ENCODE assay signal across 25 mouse cellular contexts in the genomic region with DNA sequence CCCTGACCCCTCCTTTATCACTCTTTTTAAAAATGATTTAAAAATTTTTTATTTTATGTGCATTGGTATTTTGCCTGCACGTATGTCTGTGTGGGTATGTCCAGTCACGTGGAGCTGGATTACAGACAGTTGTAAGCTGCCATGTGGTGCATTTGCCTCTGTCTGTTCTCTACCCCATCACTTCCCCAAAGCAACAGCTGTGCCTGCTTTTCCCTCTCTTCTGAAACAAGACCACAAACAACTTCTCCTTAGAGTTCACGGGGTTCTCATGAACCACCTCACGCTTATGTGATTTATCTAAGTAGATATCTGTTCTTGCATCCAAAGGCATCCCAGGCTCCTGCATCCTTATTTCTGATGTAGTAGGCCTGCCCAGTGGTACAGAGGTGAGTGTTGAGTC. TPM values are rescaled to one million over a fixed set of nuclear protein-coding genes. Genes with fewer than 3 reads are reported as not detected.
DNase-seq lines count a peak whose midpoint lies in the region; ATAC-seq and TF ChIP-seq lines count a peak whose summit lies in the region.
"Had no signal": no experiment of that assay in that cellular context is flagged by ENCODE, and none has a peak within 500 bp of the region (broad histone marks: within the 10 kb centered on the region; RNA-seq: fewer than 3 reads in every experiment).

No protein-coding gene starts in this region.

- H3K9me3 ChIP-seq in midbrain, embryonic 11.5 days (ENCODE audit: control insufficient read depth, low read length) = no peaks in the 10 kb centered on the region
- H3K9me3 ChIP-seq in midbrain, postnatal 0 days (ENCODE audit: low read length) = no peaks in the 10 kb centered on the region
- H3K9me3 ChIP-seq: embryonic facial prominence, embryonic 10.5 days; forebrain, embryonic 13.5 days; heart, embryonic 12.5 days; hindbrain, embryonic 12.5 days had no signal

- H3K4me2 ChIP-seq in midbrain, embryonic 11.5 days = no peak overlapping the region
- H3K4me2 ChIP-seq in midbrain, postnatal 0 days (ENCODE audit: low read depth, low read length, poor library complexity, severe bottlenecking) = no peak overlapping the region
- H3K4me2 ChIP-seq in myocyte (ENCODE audit: low read depth) = no peak overlapping the region
- H3K4me2 ChIP-seq: forebrain, embryonic 13.5 days; heart, embryonic 12.5 days; hindbrain, embryonic 12.5 days had no signal

- H3K79me2 ChIP-seq in myocyte (ENCODE audit: control insufficient read depth, insufficient read depth) = no peaks in the 10 kb centered on the region

- no peak overlapping the region for H3ac ChIP-seq in myocyte (ENCODE audit: control insufficient read depth, insufficient read length)

- ATAC-seq in midbrain, embryonic 11.5 days (ENCODE audit: low FRiP score) = no peak
- ATAC-seq in midbrain, postnatal 0 days (ENCODE audit: low FRiP score) = no peak
- peak; percentile 81 for ATAC-seq in granulocyte monocyte progenitor cell, adult 5-6 weeks (replicated peaks; ENCODE audit: poor library complexity, severe bottlenecking)
- ATAC-seq: activated CD4-positive, CD25-positive, alpha-beta regulatory T cell, adult 4 months; forebrain, embryonic 13.5 days; forebrain, postnatal 0 days; hindbrain, embryonic 16.5 days; inflammation-experienced regulatory T-cells, adult 6 months; Patski had no signal

- no peak overlapping the region for H3K4me3 ChIP-seq in midbrain, embryonic 11.5 days (ENCODE audit: low read depth, low read length)
- H3K4me3 ChIP-seq in midbrain, postnatal 0 days (ENCODE audit: low read depth, low read length) = no peak overlapping the region
- no peak overlapping the region for H3K4me3 ChIP-seq in myocyte
- H3K4me3 ChIP-seq: embryonic facial prominence, embryonic 10.5 days; forebrain, embryonic 13.5 days; heart, embryonic 12.5 days; hindbrain, embryonic 12.5 days had no signal

- WGBS in midbrain, embryonic 11.5 days = 86% methylated on average over 4 of the region's 4 CpGs
- WGBS in midbrain, postnatal 0 days = 84% methylated on average over 4 of the region's 4 CpGs

- no peak for TF ChIP-seq POLR2A in myocyte (IDR thresholded peaks at IDR 0.05; ENCODE audit: insufficient read length, low read depth)

- no peak for TF ChIP-seq CTCF in midbrain, postnatal 0 days (IDR thresholded peaks at IDR 0.05)

- peaks cover 10% of the 10 kb centered on the region for H3K4me1 ChIP-seq in midbrain, embryonic 11.5 days (ENCODE audit: control insufficient read depth, insufficient read depth, low read length)
- peaks cover 11% of the 10 kb centered on the region for H3K4me1 ChIP-seq in midbrain, postnatal 0 days (ENCODE audit: insufficient read depth, low read length)

- peak; percentile 93 for DNase-seq in heart, adult 11 months
- DNase-seq in heart, postnatal 25 days (ENCODE audit: low spot score) = no peak
- DNase-seq in midbrain, embryonic 11.5 days (ENCODE audit: low spot score, missing footprints) = peak; percentile 80
- no peak for DNase-seq in midbrain, postnatal 0 days (ENCODE audit: low spot score)
- no peak for DNase-seq in left cerebral cortex, postnatal 25 days (ENCODE audit: low spot score in 2 of 2)
- no peak for DNase-seq in cerebellum, adult 11-12 months
- DNase-seq: adrenal gland, postnatal 25 days; cerebellum, adult 18-20 months; cerebellum, adult 9-11 months; cerebellum, postnatal 36 days; forebrain, postnatal 0 days; gastrocnemius, postnatal 14 days; heart, postnatal 36 days had no signal

- H3K27ac ChIP-seq in midbrain, embryonic 11.5 days (ENCODE audit: low read depth, low read length) = no peak overlapping the region
- H3K27ac ChIP-seq in midbrain, postnatal 0 days (ENCODE audit: low read depth, low read length) = no peak overlapping the region
- H3K27ac ChIP-seq: embryonic facial prominence, embryonic 10.5 days; forebrain, embryonic 13.5 days; hindbrain, embryonic 12.5 days had no signal

- peaks cover 13% of the 10 kb centered on the region; the same call in 1 of the 2 replicates for H3K27me3 ChIP-seq in midbrain, embryonic 11.5 days (ENCODE audit: control insufficient read depth, insufficient read depth, low read length)
- H3K27me3 ChIP-seq in midbrain, postnatal 0 days (ENCODE audit: insufficient read depth, low read length) = no peaks in the 10 kb centered on the region
- no peaks in the 10 kb centered on the region for H3K27me3 ChIP-seq in myocyte (ENCODE audit: control insufficient read depth, insufficient read depth, insufficient read length)
- H3K27me3 ChIP-seq: forebrain, embryonic 13.5 days; heart, embryonic 12.5 days; Patski had no signal

- no peak overlapping the region for H3K9ac ChIP-seq in midbrain, embryonic 11.5 days (ENCODE audit: low read length)
- no peak overlapping the region for H3K9ac ChIP-seq in midbrain, postnatal 0 days (replicated peaks; ENCODE audit: low read length, poor library complexity, severe bottlenecking)
- H3K9ac ChIP-seq: forebrain, embryonic 13.5 days; forebrain, postnatal 0 days; heart, embryonic 12.5 days; hindbrain, embryonic 12.5 days had no signal

- intact Hi-C loops in heart, postnatal 25 days (cut with DNase I) = no loop called here
- intact Hi-C loops in left cerebral cortex, postnatal 25 days (cut with DNase I) = no loop called here

- H3K36me3 ChIP-seq in midbrain, embryonic 11.5 days (ENCODE audit: control insufficient read depth, insufficient read depth, low read length) = no peaks in the 10 kb centered on the region
- no peaks in the 10 kb centered on the region for H3K36me3 ChIP-seq in midbrain, postnatal 0 days (ENCODE audit: insufficient read depth, low read length)
- H3K36me3 ChIP-seq in myocyte (ENCODE audit: control insufficient read depth, insufficient read depth) = no peaks in the 10 kb centered on the region
- H3K36me3 ChIP-seq: embryonic facial prominence, embryonic 10.5 days; heart, embryonic 12.5 days; hindbrain, embryonic 12.5 days had no signal

TF ChIP-seq in myocyte, 11 proteins besides CTCF, POLR2A, EP300 and RAD21:
- TF ChIP-seq E2F4 (IDR thresholded peaks at IDR 0.05; ENCODE audit: insufficient read depth) = no peak
- TF ChIP-seq MAX (IDR thresholded peaks at IDR 0.05; ENCODE audit: low read depth) = no peak
- peak in 1 of 3 experiments; percentile 56 for TF ChIP-seq MYOD1 (IDR thresholded peaks at IDR 0.05; ENCODE audit: control insufficient read depth in 1 of 3, insufficient read length in 2 of 3, low read depth in 2 of 3)
- TF ChIP-seq MYOG (IDR thresholded peaks at IDR 0.05; ENCODE audit: control insufficient read depth in 1 of 3, insufficient read depth in 1 of 3, insufficient read length in 2 of 3, low read depth in 2 of 3) = no peak
- TF ChIP-seq SRF (IDR thresholded peaks at IDR 0.05; ENCODE audit: control insufficient read depth, insufficient read length, low read depth) = no peak
- peak; percentile 23 for TF ChIP-seq USF1 (IDR thresholded peaks at IDR 0.05; ENCODE audit: low read depth)

RNA-seq across cellular contexts. Expression of gene March10, which starts 45.8 kb away (rescaled TPM):
- not detected for total RNA-seq in heart, postnatal 25 days (2021)
- 0.06 TPM in 1 of 2 replicates, not detected in the other for polyA plus RNA-seq in midbrain, embryonic 11.5 days (2014; fragmentation: Nextera tagmentation; extraction: Ambion mirVana)
- total RNA-seq in midbrain, postnatal 0 days (2014; rRNA removed) = 0.57 and 0.77 TPM in 2 replicates
- polyA plus RNA-seq in midbrain, postnatal 0 days (2015; fragmentation: Nextera tagmentation; extraction: Ambion mirVana) = 0.69 and 0.94 TPM in 2 replicates
- total RNA-seq in granulocyte monocyte progenitor cell, adult 5-6 weeks (2014; fragmentation: Nextera tagmentation) = not detected in 2 replicates
- not detected in 2 replicates for total RNA-seq in granulocyte monocyte progenitor cell, adult 5-6 weeks (2017)
- 0.13 TPM for polyA plus RNA-seq in myocyte (2012; fragmentation: generic; extraction: Trizol)
- total RNA-seq in left cerebral cortex, postnatal 25 days (2021) = 1 to 10 TPM; 1.7 to 2.8 TPM
- total RNA-seq: adrenal gland, adult 18-20 months; adrenal gland, postnatal 25 days; gastrocnemius, adult 18-20 months; gastrocnemius, postnatal 14 days; heart, postnatal 36 days had no signal
- polyA plus RNA-seq: activated CD4-positive, CD25-positive, alpha-beta regulatory T cell, adult 4 months; forebrain, embryonic 13.5 days; inflammation-experienced regulatory T-cells, adult 6 months had no signal

Comparison
In these comparisons a context has a peak if more than half of its experiments do, and no peak if none do; other contexts are left out.
1. DNase-seq: peak in heart, adult 11 months (single experiment) and midbrain, embryonic 11.5 days (single experiment); none in heart, postnatal 25 days (single experiment), midbrain, postnatal 0 days (single experiment), left cerebral cortex, postnatal 25 days (0 of 2) and cerebellum, adult 11-12 months (single experiment).